Mouse (Mus musculus): Measurements from ENCODE around the gene Rad18.
"Not testable (repeated sequence)": the region's sequence is repeated elsewhere in the genome, so short reads cannot be mapped to it uniquely, and the experiment has no call there.

Gene Rad18

GRCm38 (mm10) chr6:112696056-112696950 lies at the start of gene Rad18:
Rad18 (minus strand) TSS chr6:112696686.
- DNase-seq: peak; percentile 84

DNA sequence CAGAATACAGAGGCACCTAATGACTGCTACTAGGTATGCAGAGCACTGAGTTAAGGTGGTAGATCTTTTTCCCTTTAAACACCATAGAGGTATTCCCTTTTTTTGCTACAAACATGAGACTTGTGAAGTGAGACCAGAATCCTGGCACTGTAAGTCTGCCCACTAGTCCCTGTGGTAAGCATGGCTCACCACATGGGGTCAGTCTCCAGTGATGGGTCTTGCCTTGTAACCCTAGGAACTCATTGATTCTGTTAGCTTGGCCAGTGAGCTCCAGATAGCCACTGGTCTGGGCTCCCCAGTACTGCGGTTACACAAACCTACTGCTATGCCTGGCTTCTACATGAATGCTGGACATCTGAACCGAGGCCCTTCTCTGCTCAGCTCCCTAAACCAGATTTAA lies 45.8 kb upstream of the Rad18 start:
- no peak for DNase-seq

DNA sequence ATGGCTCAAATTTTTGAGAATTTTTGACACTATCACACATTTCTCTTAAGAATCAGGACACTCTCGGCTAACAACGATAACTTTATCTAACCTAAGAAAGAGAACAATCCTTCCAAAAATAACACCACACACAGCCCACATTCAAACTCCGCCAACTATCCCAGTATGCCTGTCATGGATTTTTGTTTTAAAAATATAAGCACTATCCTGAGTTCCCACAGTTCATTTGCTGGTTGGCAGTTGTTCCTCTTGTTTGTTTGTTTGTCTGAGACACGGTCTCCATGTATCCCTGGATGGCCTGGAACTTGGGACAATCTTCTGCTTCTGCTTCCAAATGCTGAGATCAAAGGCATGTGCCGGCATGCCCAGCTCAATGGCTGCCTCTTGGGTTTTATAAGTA lies 45.3 kb upstream of the Rad18 start:
- DNase-seq: no peak

GRCm38 (mm10) chr6:112739635-112740034 lies 43.1 kb upstream of the Rad18 start:
- DNase-seq: no peak

- DNase-seq: no peak
Observed at GRCm38 (mm10) chr6:112738924-112739323, 42.4 kb upstream of the Rad18 start.

DNA sequence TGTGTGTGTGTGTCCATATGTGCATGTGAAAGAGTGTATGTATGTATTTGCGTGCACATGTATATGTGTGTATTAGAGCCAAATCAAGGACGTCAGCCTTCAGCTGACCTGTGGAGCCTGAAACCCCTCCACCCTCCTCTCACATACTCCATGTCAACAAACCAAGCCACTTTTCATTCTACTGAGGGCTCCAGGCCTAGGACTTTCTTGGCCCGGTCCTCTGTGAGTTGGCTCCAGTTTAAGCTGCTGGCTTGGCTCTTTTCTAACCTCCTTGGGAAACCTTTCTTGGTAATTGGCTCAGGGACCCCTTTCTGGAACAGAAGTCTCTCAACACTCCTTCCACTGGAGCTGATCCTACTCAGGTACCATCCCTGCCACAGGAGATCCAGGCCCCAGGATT lies 40.0 kb upstream of the Rad18 start:
- no peak for DNase-seq

GRCm38 (mm10) chr6:112735054-112735453 lies 38.6 kb upstream of the Rad18 start:
- no peak for DNase-seq

DNA sequence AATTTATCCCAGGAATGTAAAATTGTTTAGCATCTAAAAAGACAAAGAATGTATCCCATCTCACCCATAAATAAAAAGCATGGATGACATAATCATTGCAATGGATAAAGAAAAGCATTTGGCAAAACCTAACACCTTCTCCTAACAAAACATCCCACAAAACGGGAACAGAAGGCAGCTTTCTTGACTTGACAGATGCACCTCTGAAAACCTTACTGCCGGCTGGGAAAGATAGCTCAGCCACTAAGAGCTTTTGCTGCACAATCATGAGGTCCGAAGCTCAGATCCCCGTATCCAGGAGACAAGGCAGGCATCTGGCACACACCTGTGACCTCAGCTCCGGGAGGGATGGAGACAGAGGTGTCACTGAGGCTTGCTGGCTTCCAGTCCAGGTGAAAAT lies 37.5 kb upstream of the Rad18 start:
- no peak for DNase-seq

DNA sequence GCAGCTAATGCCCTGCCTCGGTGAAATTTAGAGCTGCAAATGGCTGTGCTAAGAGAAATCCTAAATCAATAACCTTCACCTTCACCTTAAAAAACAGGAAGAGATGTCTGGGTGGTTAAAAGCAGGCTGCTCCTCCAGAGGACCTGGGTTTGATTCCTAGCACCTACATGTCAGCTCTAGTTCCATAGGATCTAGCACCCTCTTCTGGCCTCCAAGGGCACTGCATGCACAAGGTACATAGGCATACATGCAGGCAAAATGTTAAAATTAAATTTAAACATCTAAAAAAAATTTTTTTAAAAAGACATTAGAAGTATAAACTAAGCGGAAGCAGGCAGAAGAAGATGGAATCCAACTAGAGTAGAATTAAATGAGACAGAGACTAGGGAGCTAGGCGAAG lies 35.9 kb upstream of the Rad18 start:
- no peak for DNase-seq

GRCm38 (mm10) chr6:112731386-112731785 lies 34.9 kb upstream of the Rad18 start:
- DNase-seq: no peak

- peak; percentile 81 for DNase-seq
Observed at GRCm38 (mm10) chr6:112728760-112729422, 32.4 kb upstream of the Rad18 start.

- no peak for DNase-seq
Observed at GRCm38 (mm10) chr6:112725468-112725867, 29.0 kb upstream of the Rad18 start.

- no peak for DNase-seq
Observed at GRCm38 (mm10) chr6:112720409-112721080, 24.1 kb upstream of the Rad18 start.

GRCm38 (mm10) chr6:112719983-112720382 lies 23.5 kb upstream of the Rad18 start:
- peak; percentile 48 for DNase-seq

GRCm38 (mm10) chr6:112717168-112717567 lies 20.7 kb upstream of the Rad18 start:
- no peak for DNase-seq

GRCm38 (mm10) chr6:112713951-112714350 lies 17.5 kb upstream of the Rad18 start:
- DNase-seq: no peak

DNA sequence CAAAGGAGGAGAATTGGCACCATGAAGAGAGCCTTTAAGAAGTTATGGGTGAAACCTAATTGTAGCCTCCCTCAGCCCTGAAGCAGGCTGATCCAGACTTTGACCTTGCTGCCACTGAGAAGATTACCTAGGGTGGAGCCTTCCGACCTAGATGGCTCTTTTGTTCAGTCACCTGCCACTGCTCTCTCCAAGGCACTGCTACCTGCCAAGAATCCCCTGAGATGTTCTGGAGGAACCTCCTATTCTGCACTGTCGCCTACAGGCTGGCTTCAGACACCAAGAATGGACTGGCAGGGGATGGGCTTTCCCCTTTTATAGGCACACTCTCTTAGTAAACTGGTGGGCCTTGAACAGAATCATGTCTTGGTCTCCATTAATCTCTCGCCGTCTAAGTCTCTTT lies 5.8 kb upstream of the Rad18 start:
- DNase-seq: not testable (repeated sequence)

- no peak for DNase-seq
Observed at GRCm38 (mm10) chr6:112700392-112700791, 3.9 kb upstream of the Rad18 start.

DNA sequence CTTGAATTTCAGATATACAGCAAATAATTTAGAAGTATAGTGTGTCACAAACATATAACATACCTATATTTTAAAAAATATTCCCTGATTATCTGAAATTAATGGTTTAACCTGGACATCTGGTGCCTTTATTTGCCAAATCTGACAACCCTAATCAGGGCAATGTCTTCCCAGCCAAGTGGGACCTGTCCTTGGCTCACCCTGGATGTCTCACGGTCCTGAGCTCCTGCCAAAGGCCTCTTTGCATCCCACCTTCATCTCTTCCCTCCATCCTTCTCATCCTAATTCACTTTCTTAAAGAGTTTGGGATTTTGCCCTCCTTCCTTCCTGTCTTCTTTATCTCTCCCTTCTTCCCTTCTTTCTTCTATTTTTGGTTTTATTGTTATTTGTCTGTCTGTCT lies 2.6 kb upstream of the Rad18 start:
- no peak for DNase-seq

GRCm38 (mm10) chr6:112694492-112694891 lies 2.0 kb downstream of the Rad18 start:
- no peak for DNase-seq

GRCm38 (mm10) chr6:112691523-112691922 lies 5.0 kb downstream of the Rad18 start:
- no peak for DNase-seq

DNA sequence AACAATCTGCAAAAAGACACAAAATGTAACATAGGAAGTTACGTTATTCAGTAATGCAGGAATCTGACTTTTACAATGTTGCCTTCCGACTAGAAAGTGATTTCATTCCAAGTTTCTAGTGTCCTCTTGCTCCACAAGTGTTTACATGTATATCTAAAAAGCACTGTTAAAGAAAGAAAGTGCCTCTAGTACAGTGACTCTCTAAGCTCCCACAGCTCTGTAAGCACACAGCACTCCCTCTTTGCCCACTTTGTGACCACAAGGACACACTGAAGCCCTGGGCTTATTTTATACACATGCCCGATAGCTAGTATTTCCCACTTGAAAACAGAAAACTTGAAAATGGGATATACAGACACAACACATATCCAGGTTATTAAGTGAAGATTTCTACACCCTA lies 8.5 kb downstream of the Rad18 start:
- DNase-seq: no peak

DNA sequence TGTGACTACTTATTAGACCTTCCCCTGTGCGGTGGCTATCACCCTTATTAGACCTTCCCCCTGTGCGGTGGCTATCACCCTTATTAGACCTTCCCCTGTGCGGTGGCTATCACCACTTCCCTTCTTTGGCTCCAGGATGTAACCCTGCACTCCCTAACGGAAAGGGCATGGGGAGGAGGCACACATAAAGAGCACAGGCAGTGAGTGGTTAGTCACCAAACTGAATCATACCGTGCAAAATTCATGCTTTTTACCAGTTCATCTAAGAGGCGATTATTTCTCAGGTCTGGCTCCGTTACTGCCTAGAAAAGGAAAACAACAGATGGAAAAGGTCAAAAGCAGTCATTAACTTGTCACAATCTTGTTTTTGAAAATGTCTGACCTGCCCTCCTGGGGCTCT lies 10.0 kb downstream of the Rad18 start:
- DNase-seq: no peak

DNA sequence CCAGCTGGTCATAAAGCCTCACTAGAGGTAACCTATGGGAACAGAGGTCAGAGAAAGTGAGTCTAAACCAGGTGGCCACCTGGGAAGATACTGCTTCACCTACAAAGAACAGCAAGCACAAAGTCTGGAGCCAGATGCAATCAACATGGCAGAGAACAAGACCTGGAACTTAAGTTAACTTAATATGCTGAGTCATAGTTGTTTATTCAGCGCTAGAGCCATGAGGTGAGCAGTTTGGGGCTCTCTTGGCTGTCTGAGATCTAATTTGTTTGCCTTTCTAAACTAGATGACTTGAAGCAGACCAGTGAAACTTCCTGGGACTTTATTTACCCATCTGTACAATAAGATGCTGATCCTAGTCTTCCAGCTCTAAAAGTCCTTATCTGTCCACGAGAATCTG lies 12.4 kb downstream of the Rad18 start:
- DNase-seq: no peak
